Mouse (Mus musculus) frontal cortex, adult (tissue): Measurements from ENCODE around the gene Tfap4.
A peak's percentile ranks its signal among the peaks of the same experiment; 100 is the strongest.
"Not testable (repeated sequence)": the region's sequence is repeated elsewhere in the genome, so short reads cannot be mapped to it uniquely, and the experiment has no call there.

Experiments used
- ATAC-seq: cut with Nextera tagmentation; 2 replicates; pipeline ENCODE4 v1.9.2; 2017; ENCODE audit warnings: mild to moderate bottlenecking, moderate library complexity, mixed read lengths; ENCODE audit not compliant: low TSS enrichment

Tfap4 gene

GRCm38 (mm10) chr16:4552829-4553550, 6.7 kb downstream of the Tfap4 start:
- no peak for ATAC-seq

GRCm38 (mm10) chr16:4551885-4552284, 7.8 kb downstream of the Tfap4 start:
- no peak for ATAC-seq

GRCm38 (mm10) chr16:4551056-4551455, 8.6 kb downstream of the Tfap4 start:
- peak; percentile 90 for ATAC-seq

GRCm38 (mm10) chr16:4548953-4549688, 10.5 kb downstream of the Tfap4 start:
- ATAC-seq: no peak

- ATAC-seq: no peak
These were observed 12.0 kb downstream of the Tfap4 start for GRCm38 (mm10) chr16:4547611-4548010.

GRCm38 (mm10) chr16:4546838-4547237, 12.8 kb downstream of the Tfap4 start:
- no peak for ATAC-seq

GRCm38 (mm10) chr16:4544845-4545244, 14.8 kb downstream of the Tfap4 start:
- ATAC-seq: no peak

GRCm38 (mm10) chr16:4543266-4543665, 16.4 kb downstream of the Tfap4 start:
- no peak for ATAC-seq

GRCm38 (mm10) chr16:4542236-4542774, 17.3 kb downstream of the Tfap4 start:
- ATAC-seq: no peak

- peak; percentile 95 for ATAC-seq
These were observed 18.0 kb downstream of the Tfap4 start, which contains the start of gene Srl for GRCm38 (mm10) chr16:4541501-4542198. TSS of gene Srl (minus strand) at chr16:4541816.

- ATAC-seq: no peak
These were observed 18.6 kb downstream of the Tfap4 start for GRCm38 (mm10) chr16:4541033-4541432.

- ATAC-seq: peak; percentile 64; the same call in 1 of the 2 replicates
These were observed 19.4 kb downstream of the Tfap4 start for GRCm38 (mm10) chr16:4540064-4540775.

- ATAC-seq: no peak
These were observed 20.1 kb downstream of the Tfap4 start for GRCm38 (mm10) chr16:4539521-4539920.

GRCm38 (mm10) chr16:4537616-4538358, 21.9 kb downstream of the Tfap4 start:
- no peak for ATAC-seq

- ATAC-seq: not testable (repeated sequence)
These were observed 32.3 kb downstream of the Tfap4 start for GRCm38 (mm10) chr16:4527373-4527772.

- no peak for ATAC-seq
These were observed 36.2 kb downstream of the Tfap4 start for GRCm38 (mm10) chr16:4523313-4524004.

- no peak for ATAC-seq
These were observed 36.8 kb downstream of the Tfap4 start for GRCm38 (mm10) chr16:4522879-4523278.

- no peak for ATAC-seq
These were observed 37.7 kb downstream of the Tfap4 start for GRCm38 (mm10) chr16:4521735-4522530.

GRCm38 (mm10) chr16:4521074-4521667, 38.5 kb downstream of the Tfap4 start:
- no peak for ATAC-seq
